Mouse (Mus musculus) lung, embryonic 14.5 days (tissue): ENCODE data around the gene Il3ra. TPM values are rescaled to one million over a fixed set of nuclear protein-coding genes. Genes with fewer than 3 reads are reported as not detected.

Source experiments
- ATAC-seq: fragments of 200-750 bp; cut with Nextera tagmentation; 2 replicates; pipeline ENCODE4 v1.8.0; 2017; ENCODE audit warnings: mild to moderate bottlenecking, moderate TSS enrichment, moderate library complexity; ENCODE audit not compliant: insufficient read depth
- DNase-seq: peaks from one replicate; pipeline ENCODE4 v3.0.0-alpha.2; 2015
- H3K27ac ChIP-seq: fragments of 300-500 bp; sonication (generic); 2 replicates; pipeline ENCODE4 v1.5.1; 2014; ENCODE audit warnings: low read depth, mild to moderate bottlenecking, moderate library complexity
- H3K27me3 ChIP-seq: fragments of 300-500 bp; sonication (generic); 2 replicates; pipeline ENCODE4 v1.6.1; 2014; ENCODE audit warnings: low read length, control low read depth; ENCODE audit not compliant: insufficient read depth
- H3K36me3 ChIP-seq: fragments of 300-500 bp; sonication (generic); 2 replicates; pipeline ENCODE4 v1.6.1; 2014; ENCODE audit warnings: control low read depth; ENCODE audit not compliant: insufficient read depth
- H3K4me1 ChIP-seq: fragments of 300-500 bp; sonication (generic); 2 replicates; pipeline ENCODE4 v1.6.1; 2014; ENCODE audit warnings: antibody characterized with exemption, control low read depth; ENCODE audit not compliant: insufficient read depth
- H3K4me2 ChIP-seq: fragments of 300-500 bp; sonication (generic); 2 replicates; pipeline ENCODE4 v1.6.1; 2014; ENCODE audit warnings: mild to moderate bottlenecking
- H3K4me3 ChIP-seq: fragments of 300-500 bp; sonication (generic); 2 replicates; pipeline ENCODE4 v1.5.1; 2014; ENCODE audit warnings: low read depth, low read length
- H3K9ac ChIP-seq: fragments of 300-500 bp; sonication (generic); 2 replicates; pipeline ENCODE4 v1.6.1; 2014
- H3K9me3 ChIP-seq: fragments of 300-500 bp; sonication (generic); 2 replicates; pipeline ENCODE4 v1.6.1; 2016; ENCODE audit warnings: low read depth, low read length, control low read depth
- CTCF ChIP-seq: IDR thresholded peaks from 2 replicates; pipeline ENCODE4 v1.5.1; 2016; ENCODE audit warnings: antibody characterized with exemption, low read depth
- WGBS: fragments of 180-500 bp; shearing (Covaris S2); extraction: QIAGEN DNeasy Blood & Tissue Kit; methylation state at CpG from one replicate; pipeline ENCODE4 v1.1.7; 2014; 5-methylcytosine and 5-hydroxymethylcytosine counted together
- polyA plus RNA-seq: library from polyadenylated mRNA; unstranded; fragments of >200 nt; fragmentation: Nextera tagmentation; extraction: Ambion mirVana; gene quantifications from 2 replicates; pipeline ENCODE4 v1.2.1, GENCODE M21; 2014

Gene Il3ra
- 7.9 and 10.3 TPM in 2 replicates for polyA plus RNA-seq

DNA sequence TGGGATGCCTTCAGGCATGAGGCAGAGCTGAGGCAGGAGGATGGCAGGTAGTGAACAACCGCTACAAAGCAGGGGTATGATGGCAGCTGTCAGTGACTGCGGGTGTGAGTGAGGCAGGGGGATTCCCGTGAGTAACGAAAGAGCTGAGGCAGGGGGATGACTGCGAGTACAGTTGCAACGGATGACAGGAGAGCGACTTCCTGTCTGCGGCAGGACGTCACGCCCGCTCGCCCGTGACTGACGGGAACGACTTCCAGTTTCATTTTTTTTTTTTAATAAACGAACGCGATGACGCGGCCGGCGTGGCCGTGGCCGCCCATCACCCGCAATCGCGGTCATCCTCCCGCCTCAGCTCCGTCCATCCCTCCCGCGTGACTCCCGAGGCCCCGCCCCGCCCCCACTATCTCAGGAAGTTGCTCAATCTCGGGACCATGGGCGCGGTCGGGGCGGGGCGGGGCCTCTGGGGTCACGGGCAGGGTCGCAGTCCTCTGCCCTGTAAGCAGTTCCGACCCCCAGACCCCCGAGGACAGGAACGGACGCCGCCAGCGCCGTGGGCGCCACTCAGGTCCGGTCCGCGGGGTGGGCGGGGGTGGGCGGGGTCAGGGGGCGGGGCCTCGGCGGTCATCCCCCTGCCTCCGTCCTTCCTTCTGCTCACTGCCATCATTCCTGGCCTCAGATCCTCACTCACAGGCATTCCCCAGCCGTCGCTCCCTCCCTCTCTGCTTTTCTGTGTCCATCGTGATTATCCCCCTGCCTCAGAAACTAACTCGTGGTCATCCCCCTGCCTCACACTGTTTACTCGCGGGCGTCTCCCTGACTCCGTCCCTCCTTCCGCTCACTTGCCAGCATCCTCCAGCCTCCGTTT lies at the start of gene Il3ra:
Il3ra (plus strand) TSS at position 328 of the 865 bp plus-strand sequence.
- H3K4me2 ChIP-seq = peak within 1 kb of the TSS; percentile 80
- peak within 1 kb of the TSS; percentile 52 for H3K9ac ChIP-seq
- no peaks in the 10 kb centered on the region for H3K36me3 ChIP-seq
- H3K9me3 ChIP-seq = peaks cover 43% of the 10 kb centered on the region
- H3K4me1 ChIP-seq = no peaks in the 10 kb centered on the region
- H3K27ac ChIP-seq = peak within 1 kb of the TSS; percentile 76
- 1% methylated on average over 59 of the region's 69 CpGs for WGBS
- no peak for TF ChIP-seq CTCF
- DNase-seq = peak; percentile 87
- H3K27me3 ChIP-seq = no peaks in the 10 kb centered on the region
- peak within 1 kb of the TSS; percentile 55 for H3K4me3 ChIP-seq
- peak; percentile 62 for ATAC-seq

DNA sequence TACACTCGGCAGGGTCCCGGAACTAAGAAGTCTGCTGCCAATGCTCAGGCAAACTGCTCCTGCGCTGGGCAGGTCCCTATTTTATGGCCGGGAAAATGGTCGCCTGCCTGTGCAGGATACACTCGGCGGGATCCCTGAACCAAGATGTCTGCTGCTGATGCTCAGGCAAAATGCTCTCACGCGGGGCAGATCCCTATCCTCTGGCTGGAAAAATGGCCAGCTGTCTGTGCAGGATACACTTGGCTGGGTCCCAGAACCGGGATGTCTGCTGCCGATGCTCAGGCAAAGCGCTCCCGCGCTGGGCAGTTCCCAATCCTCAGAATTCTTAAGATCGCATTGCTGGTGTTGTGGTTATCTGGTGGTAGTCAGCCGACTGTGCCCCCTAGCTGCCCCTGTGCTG lies 37.1 kb upstream of the Il3ra start:
- peak; percentile 25 for DNase-seq
- Histone ChIP-seq H3K27me3 (no peaks in the 10 kb centered on the region), H3K4me1 (no peaks in the 10 kb centered on the region), H3K27ac (no peak overlapping the region), H3K36me3 (no peaks in the 10 kb centered on the region), H3K9me3 (no peaks in the 10 kb centered on the region), H3K4me3 (no peak overlapping the region), H3K9ac (no peak overlapping the region), H3K4me2 (peak overlapping the region; percentile 18; the same call in 1 of the 2 replicates)
- no peak for TF ChIP-seq CTCF
- no peak for ATAC-seq
- WGBS = 35% methylated on average over 16 of the region's 16 CpGs

DNA sequence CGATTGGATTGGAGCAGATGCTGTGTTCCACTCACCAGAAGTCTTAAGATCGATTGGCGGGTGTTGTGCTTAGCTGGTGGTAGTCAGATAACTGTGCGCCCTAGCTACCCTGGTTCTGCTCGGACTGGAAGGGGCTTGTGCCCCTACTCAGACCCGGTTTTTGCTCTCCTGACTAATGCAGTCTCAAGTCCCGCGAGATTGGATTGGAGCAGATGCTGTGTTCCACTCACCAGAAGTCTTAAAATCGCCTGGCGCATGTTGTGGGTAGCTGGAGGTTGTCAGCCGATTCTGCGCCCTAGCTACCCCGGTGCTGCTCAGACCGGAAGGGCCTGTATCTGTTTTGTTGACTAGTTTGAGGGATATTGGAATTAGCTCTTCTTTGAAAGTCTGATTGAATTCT lies 36.7 kb upstream of the Il3ra start:
- no peak for TF ChIP-seq CTCF
- Histone ChIP-seq H3K9ac (no peak overlapping the region), H3K4me3 (no peak overlapping the region), H3K9me3 (no peaks in the 10 kb centered on the region), H3K27ac (no peak overlapping the region), H3K4me1 (no peaks in the 10 kb centered on the region), H3K36me3 (no peaks in the 10 kb centered on the region), H3K27me3 (no peaks in the 10 kb centered on the region), H3K4me2 (peak overlapping the region; percentile 18; the same call in 1 of the 2 replicates)
- ATAC-seq = no peak
- DNase-seq = no peak
- WGBS = 47% methylated on average over 14 of the region's 14 CpGs

DNA sequence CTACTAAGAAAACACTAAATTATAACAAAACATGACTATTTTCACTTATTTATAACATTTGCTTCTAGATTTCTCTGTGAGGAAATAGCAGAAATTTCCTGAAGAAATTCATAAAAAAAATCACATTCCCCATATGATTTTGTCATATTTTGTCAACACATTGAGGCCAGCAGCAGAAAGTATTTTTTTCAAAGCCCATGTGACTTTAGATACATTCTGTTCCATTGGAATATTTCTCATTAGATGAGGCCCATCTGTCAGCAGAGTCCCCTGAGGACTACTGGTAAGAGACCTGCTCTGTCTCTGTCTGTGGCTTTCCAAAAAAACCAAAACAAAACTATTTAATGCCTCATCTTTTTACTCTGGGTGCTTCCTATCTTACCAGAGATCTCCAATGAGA lies 23.5 kb upstream of the Il3ra start, which contains the start of gene Olfr31:
Olfr31 (plus strand) TSS at position 301 of the 400 bp plus-strand sequence.
- no peak within 1 kb of the TSS for H3K9ac ChIP-seq
- ATAC-seq (no peak), DNase-seq (no peak)
- H3K4me1 ChIP-seq = no peaks in the 10 kb centered on the region
- no peak within 1 kb of the TSS for H3K4me2 ChIP-seq
- no peak for TF ChIP-seq CTCF
- no peak within 1 kb of the TSS for H3K4me3 ChIP-seq
- no peaks in the 10 kb centered on the region for H3K9me3 ChIP-seq
- H3K27me3 ChIP-seq = no peaks in the 10 kb centered on the region
- H3K27ac ChIP-seq = no peak within 1 kb of the TSS
- no peaks in the 10 kb centered on the region for H3K36me3 ChIP-seq

DNA sequence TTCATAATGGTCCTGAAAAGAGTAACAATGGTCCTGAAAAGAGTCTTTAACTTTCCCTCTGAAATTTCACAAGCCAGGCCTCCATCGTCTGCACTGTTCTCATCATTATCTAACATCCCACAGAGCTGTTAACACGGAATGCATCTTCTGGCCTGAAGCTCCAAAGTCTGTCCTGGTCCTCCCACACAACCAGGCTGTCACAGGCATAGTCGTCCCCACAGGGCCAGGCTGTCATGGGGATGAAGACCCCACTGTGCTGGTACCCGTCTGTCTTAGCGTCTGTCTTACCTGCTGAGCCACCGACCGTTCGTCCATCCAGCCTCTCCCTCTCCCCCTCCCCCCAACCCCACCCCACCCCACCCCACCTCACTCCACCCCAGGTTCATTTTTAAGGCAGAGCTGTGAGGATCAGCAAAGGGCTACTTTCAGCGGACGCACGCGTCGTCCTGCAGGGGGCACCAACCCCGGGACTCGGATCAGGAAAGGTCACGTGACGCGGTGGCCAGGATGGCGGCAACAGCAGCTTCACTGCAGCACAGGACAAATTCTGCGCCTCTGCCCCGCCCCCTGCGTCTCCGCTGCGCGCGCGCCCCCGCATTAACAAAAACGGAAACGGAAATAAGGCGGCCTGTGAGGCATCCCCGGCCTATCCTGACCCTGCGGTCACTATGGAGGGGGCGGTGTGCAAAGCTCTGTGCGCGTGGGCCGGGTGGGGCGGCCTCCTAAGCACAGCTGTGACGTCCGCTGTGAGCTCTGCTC lies 783 bp upstream of the Il3ra start:
- peak overlapping the region; percentile 76 for H3K27ac ChIP-seq

DNA sequence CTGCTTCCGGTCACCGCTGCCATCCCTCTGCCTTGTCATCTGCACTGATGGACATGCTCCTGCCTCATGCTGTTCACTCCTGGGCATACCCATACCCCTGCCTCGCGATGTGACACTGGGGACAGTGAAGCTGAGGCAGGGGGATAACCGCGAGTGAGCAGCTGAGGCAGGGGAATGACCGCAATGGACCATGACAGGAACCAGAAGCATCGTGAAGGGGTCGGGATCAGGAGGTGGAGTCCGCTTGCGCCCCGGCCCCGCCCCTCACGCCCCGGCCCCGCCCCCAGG lies 682 bp downstream of the Il3ra start:
- DNase-seq = no peak
- Histone ChIP-seq H3K27ac (peak overlapping the region; percentile 76), H3K36me3 (no peaks in the 10 kb centered on the region), H3K27me3 (no peaks in the 10 kb centered on the region), H3K4me2 (peak overlapping the region; percentile 80), H3K9me3 (peaks cover 49% of the 10 kb centered on the region), H3K4me3 (peak overlapping the region; percentile 55), H3K9ac (peak overlapping the region; percentile 52; the same call in 1 of the 2 replicates), H3K4me1 (no peaks in the 10 kb centered on the region)
- no peak; the same call in 1 of the 2 replicates for ATAC-seq
- WGBS = 34% methylated on average over 12 of the region's 16 CpGs
- TF ChIP-seq CTCF = no peak

More for the DNA sequence above, 783 bp upstream of the Il3ra start:
- peak; percentile 89 for ATAC-seq
- H3K27me3 ChIP-seq = no peaks in the 10 kb centered on the region
- H3K9me3 ChIP-seq = peaks cover 35% of the 10 kb centered on the region
- WGBS = 6% methylated on average over 40 of the region's 40 CpGs
- peak overlapping the region; percentile 52 for H3K9ac ChIP-seq
- peak overlapping the region; percentile 80 for H3K4me2 ChIP-seq
- no peaks in the 10 kb centered on the region for H3K36me3 ChIP-seq
- TF ChIP-seq CTCF = peak; percentile 69
- H3K4me1 ChIP-seq = no peaks in the 10 kb centered on the region
- DNase-seq = peak; percentile 93
- peak overlapping the region; percentile 55 for H3K4me3 ChIP-seq

DNA sequence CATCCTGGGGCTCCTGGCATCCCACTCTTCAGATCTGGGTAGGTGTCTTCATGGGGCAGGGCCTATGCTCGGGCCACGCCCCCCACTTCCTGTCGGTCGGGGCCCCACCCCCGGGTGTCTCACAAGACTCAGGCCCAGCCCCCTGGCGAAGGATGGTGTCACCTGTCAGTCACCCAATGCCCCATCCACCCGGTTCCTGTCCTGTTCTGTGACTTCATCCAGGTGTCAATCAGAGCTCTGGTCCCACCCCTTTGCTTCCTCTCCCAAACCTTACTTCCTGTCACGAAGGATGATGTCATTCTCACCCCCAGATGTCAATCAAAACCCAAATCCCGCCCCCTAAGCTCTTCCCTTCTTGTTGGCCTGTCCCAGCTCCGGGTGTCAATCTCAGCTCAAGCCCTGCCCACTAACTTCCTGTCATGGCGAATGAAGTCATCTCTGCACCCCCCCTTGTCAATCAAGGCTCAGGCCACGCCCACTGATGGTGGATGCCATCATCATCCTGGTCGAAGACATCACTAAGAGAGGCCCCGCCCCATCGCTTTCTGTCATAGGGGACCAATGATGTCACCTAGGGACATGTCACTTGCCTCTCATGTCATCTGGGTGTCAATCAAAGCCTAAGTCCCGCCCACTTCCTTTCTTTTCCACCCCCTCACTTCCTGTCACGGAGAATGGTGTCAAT lies 1.2 kb downstream of the Il3ra start:
- 78% methylated on average over 16 of the region's 17 CpGs for WGBS
- no peak; the same call in 1 of the 2 replicates for ATAC-seq
- H3K9me3 ChIP-seq = peaks cover 54% of the 10 kb centered on the region
- H3K9ac ChIP-seq = no peak overlapping the region
- H3K4me2 ChIP-seq = peak overlapping the region; percentile 80
- H3K27me3 ChIP-seq = no peaks in the 10 kb centered on the region
- H3K36me3 ChIP-seq = no peaks in the 10 kb centered on the region
- no peak for TF ChIP-seq CTCF
- H3K4me1 ChIP-seq = no peaks in the 10 kb centered on the region
- peak; percentile 29 for DNase-seq
- H3K4me3 ChIP-seq = peak overlapping the region; percentile 55; the same call in 1 of the 2 replicates
- H3K27ac ChIP-seq = no peak overlapping the region
